Mouse (Mus musculus) limb, embryonic 11.5 days (tissue): ENCODE measurements at regions not wholly inside any gene's neighbourhood (a gene's known extent, or its start where the extent isn't known, plus 50 kb on each side); places are given as distances from the start of the nearest gene placed in this dataset.

Experiments used
- ATAC-seq: fragments of 200-750 bp; cut with Nextera tagmentation; 2 replicates; pipeline ENCODE4 v1.8.0; 2017; ENCODE audit warnings: low read depth; ENCODE audit not compliant: insufficient number of reproducible peaks, low FRiP score, low TSS enrichment
- DNase-seq: peaks from one replicate; pipeline ENCODE4 v3.0.0-alpha.2; 2015; ENCODE audit warnings: low spot score
- H3K27ac ChIP-seq: fragments of 300-500 bp; sonication (generic); replicated peaks from 2 replicates; pipeline ENCODE4 v1.5.1; 2014; ENCODE audit warnings: low read depth, mild to moderate bottlenecking, low read length
- H3K27me3 ChIP-seq: fragments of 300-500 bp; sonication (generic); 2 replicates; pipeline ENCODE4 v1.6.1; 2014; ENCODE audit warnings: mild to moderate bottlenecking, low read length, mixed read lengths; ENCODE audit not compliant: control insufficient read depth, insufficient read depth
- H3K36me3 ChIP-seq: fragments of 300-500 bp; sonication (generic); 2 replicates; pipeline ENCODE4 v1.6.1; 2014; ENCODE audit warnings: mild to moderate bottlenecking, low read length, moderate library complexity, mixed read lengths; ENCODE audit not compliant: control insufficient read depth, insufficient read depth
- H3K4me1 ChIP-seq: fragments of 300-500 bp; sonication (generic); 2 replicates; pipeline ENCODE4 v1.6.1; 2014; ENCODE audit warnings: low read length, mixed read lengths; ENCODE audit not compliant: control insufficient read depth, insufficient read depth
- H3K4me2 ChIP-seq: fragments of 300-500 bp; sonication (generic); 2 replicates; pipeline ENCODE4 v1.6.1; 2014; ENCODE audit warnings: low read depth, mild to moderate bottlenecking, moderate library complexity; ENCODE audit not compliant: severe bottlenecking
- H3K4me3 ChIP-seq: fragments of 300-500 bp; sonication (generic); 2 replicates; pipeline ENCODE4 v1.5.1; 2014; ENCODE audit warnings: low read depth, low read length
- H3K9ac ChIP-seq: fragments of 300-500 bp; sonication (generic); 2 replicates; pipeline ENCODE4 v1.6.1; 2014; ENCODE audit warnings: mild to moderate bottlenecking, low read length
- H3K9me3 ChIP-seq: fragments of 300-500 bp; sonication (generic); 2 replicates; pipeline ENCODE4 v1.6.1; 2016; ENCODE audit warnings: low read length; ENCODE audit not compliant: control insufficient read depth
- WGBS: fragments of 180-500 bp; shearing (Covaris S2); extraction: QIAGEN DNeasy Blood & Tissue Kit; methylation state at CpG from one replicate; pipeline ENCODE4 v1.1.7; 2014; 5-methylcytosine and 5-hydroxymethylcytosine counted together

GRCm38 (mm10) chr12:68541811-68542210 is 617.2 kb downstream of the Rps29 start:
- WGBS, result 71% methylated on average over 3 of the region's 3 CpGs
- no peak for DNase-seq

GRCm38 (mm10) chr12:68500794-68501193 is 658.2 kb downstream of the Rps29 start:
- Histone ChIP-seq H3K27ac (no peak overlapping the region), H3K27me3 (no peaks in the 10 kb centered on the region), H3K9me3 (no peaks in the 10 kb centered on the region), H3K9ac (no peak overlapping the region), H3K36me3 (no peaks in the 10 kb centered on the region), H3K4me2 (no peak overlapping the region), H3K4me1 (no peaks in the 10 kb centered on the region), H3K4me3 (no peak overlapping the region)
- WGBS, result 82% methylated on average over 4 of the region's 4 CpGs
- ATAC-seq (no peak), DNase-seq (peak; percentile 65)

More at GRCm38 (mm10) chr12:68541811-68542210, 617.2 kb downstream of the Rps29 start:
- Histone ChIP-seq H3K4me1 (no peaks in the 10 kb centered on the region), H3K36me3 (no peaks in the 10 kb centered on the region), H3K9ac (no peak overlapping the region), H3K4me3 (no peak overlapping the region), H3K27me3 (no peaks in the 10 kb centered on the region), H3K9me3 (no peaks in the 10 kb centered on the region), H3K4me2 (no peak overlapping the region), H3K27ac (no peak overlapping the region)
- ATAC-seq, result no peak

GRCm38 (mm10) chr12:68463032-68463431 is 696.0 kb downstream of the Rps29 start:
- no peak overlapping the region for H3K4me3 ChIP-seq
- no peak overlapping the region for H3K27ac ChIP-seq
- no peak for ATAC-seq
- H3K4me2 ChIP-seq, result no peak overlapping the region
- no peaks in the 10 kb centered on the region for H3K36me3 ChIP-seq
- H3K27me3 ChIP-seq, result no peaks in the 10 kb centered on the region
- no peak overlapping the region for H3K9ac ChIP-seq
- DNase-seq, result no peak
- H3K9me3 ChIP-seq, result no peaks in the 10 kb centered on the region
- H3K4me1 ChIP-seq, result no peaks in the 10 kb centered on the region
- 80% methylated on average over 4 of the region's 4 CpGs for whole genome bisulfite sequencing

GRCm38 (mm10) chr12:68458196-68458595 is 700.8 kb downstream of the Rps29 start:
- DNase-seq, result no peak
- no peak overlapping the region for H3K27ac ChIP-seq

GRCm38 (mm10) chr12:68426601-68427000 is 732.4 kb downstream of the Rps29 start:
- no peak overlapping the region for H3K4me2 ChIP-seq
- H3K27me3 ChIP-seq, result no peaks in the 10 kb centered on the region
- H3K9ac ChIP-seq, result no peak overlapping the region
- H3K27ac ChIP-seq, result no peak overlapping the region
- H3K4me3 ChIP-seq, result no peak overlapping the region
- no peaks in the 10 kb centered on the region for H3K9me3 ChIP-seq
- H3K36me3 ChIP-seq, result no peaks in the 10 kb centered on the region
- ATAC-seq, result no peak
- DNase-seq, result no peak
- no peaks in the 10 kb centered on the region for H3K4me1 ChIP-seq
- 73% methylated on average over 1 of the region's 1 CpGs for WGBS

More at GRCm38 (mm10) chr12:68458196-68458595, 700.8 kb downstream of the Rps29 start:
- Histone ChIP-seq H3K27me3 (no peaks in the 10 kb centered on the region), H3K4me3 (no peak overlapping the region), H3K36me3 (no peaks in the 10 kb centered on the region), H3K4me1 (no peaks in the 10 kb centered on the region), H3K9ac (no peak overlapping the region), H3K9me3 (no peaks in the 10 kb centered on the region), H3K4me2 (no peak overlapping the region)
- WGBS, result 89% methylated on average over 7 of the region's 7 CpGs
- no peak for ATAC-seq

- Histone ChIP-seq H3K4me2 (no peak overlapping the region), H3K4me3 (no peak overlapping the region), H3K27me3 (no peaks in the 10 kb centered on the region), H3K9me3 (no peaks in the 10 kb centered on the region), H3K27ac (no peak overlapping the region), H3K4me1 (no peaks in the 10 kb centered on the region), H3K9ac (no peak overlapping the region), H3K36me3 (no peaks in the 10 kb centered on the region)
- no peak for DNase-seq
- no peak for ATAC-seq
These were observed 734.0 kb downstream of the Rps29 start for GRCm38 (mm10) chr12:68425006-68425405.
